Mouse (Mus musculus): ENCODE results near the gene Ncl.
A peak's percentile ranks its signal among the peaks of the same experiment; 100 is the strongest.

The Ncl gene

DNA sequence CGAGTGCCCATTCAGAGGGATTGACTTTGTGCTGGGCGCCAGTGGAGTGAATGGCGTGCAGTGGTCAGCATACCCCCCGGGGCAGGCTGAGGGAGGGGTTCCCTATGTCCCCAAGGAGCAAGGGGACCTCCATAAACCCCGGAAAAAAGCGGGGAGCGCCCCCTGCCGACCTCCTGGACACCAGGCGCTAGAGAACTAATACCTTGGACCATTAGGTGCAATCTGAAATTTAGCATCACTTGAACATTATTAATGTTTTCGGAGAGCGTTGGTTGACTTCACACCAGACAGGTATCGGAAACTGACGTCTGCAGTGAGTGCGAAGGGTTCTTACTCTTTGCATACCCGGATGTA lies 45.5 kb downstream of the Ncl start:
- Histone ChIP-seq H3K9me3 (ENCODE audit: low read length) (no peaks in the 10 kb centered on the region), H3K27me3 (ENCODE audit: insufficient read depth, low read length) (no peaks in the 10 kb centered on the region), H3K4me1 (replicated peaks; ENCODE audit: low read depth, low read length) (peaks cover 51% of the 10 kb centered on the region), H3K36me3 (ENCODE audit: insufficient read depth, low read length) (no peaks in the 10 kb centered on the region), H3K4me3 (replicated peaks; ENCODE audit: low read length) (peak overlapping the region; percentile 64)
- no peak for TF ChIP-seq NANOG (IDR thresholded peaks at IDR 0.05; ENCODE audit: borderline replicate concordance, low read length)
- TF ChIP-seq CTCF (conservative IDR thresholded peaks at IDR 0.05; ENCODE audit: low read length), result peak; percentile 62

DNA sequence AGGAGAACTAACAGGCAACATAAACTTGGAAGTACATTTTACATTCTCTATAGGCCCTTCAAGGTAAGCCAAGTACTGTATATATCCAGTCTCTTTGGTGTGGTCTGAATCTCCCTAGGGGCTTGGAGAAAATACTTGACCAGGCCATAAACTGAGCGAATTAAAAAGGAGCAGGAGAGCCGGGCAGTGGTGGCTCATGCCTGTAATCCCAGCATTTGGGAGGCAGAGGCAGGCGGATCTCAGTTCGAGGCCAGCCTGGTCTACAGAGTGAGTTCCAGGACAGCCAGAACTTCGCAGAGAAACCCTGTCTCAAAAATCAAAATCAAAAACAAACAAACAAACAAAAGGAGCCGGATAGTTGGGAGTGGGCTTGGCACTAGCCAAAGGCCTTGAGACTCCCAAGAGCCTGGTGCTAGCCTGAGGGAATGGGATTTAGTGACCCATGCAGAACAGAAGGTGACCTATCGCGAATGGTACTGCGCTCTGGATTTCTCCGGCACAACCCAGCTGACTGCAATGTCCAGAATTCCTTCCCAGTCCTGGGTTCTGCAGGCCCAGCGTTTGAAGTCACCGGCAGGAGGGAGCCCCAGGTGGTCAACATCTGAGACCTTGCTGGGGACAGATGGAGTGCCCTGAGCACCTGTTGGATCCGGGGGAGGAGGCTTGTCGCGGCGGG lies 46.0 kb downstream of the Ncl start:
- TF ChIP-seq POU5F1 (IDR thresholded peaks at IDR 0.05; ENCODE audit: borderline replicate concordance, low read length) (no peak), CTCF (conservative IDR thresholded peaks at IDR 0.05; ENCODE audit: low read length) (no peak), NANOG (IDR thresholded peaks at IDR 0.05; ENCODE audit: borderline replicate concordance, low read length) (no peak)
- H3K4me1 ChIP-seq (replicated peaks; ENCODE audit: low read depth, low read length), result peaks cover 54% of the 10 kb centered on the region
- peak overlapping the region; percentile 64 for H3K4me3 ChIP-seq (replicated peaks; ENCODE audit: low read length)
- no peaks in the 10 kb centered on the region for H3K36me3 ChIP-seq (ENCODE audit: insufficient read depth, low read length)
- H3K9me3 ChIP-seq (ENCODE audit: low read length), result no peaks in the 10 kb centered on the region
- no peaks in the 10 kb centered on the region for H3K27me3 ChIP-seq (ENCODE audit: insufficient read depth, low read length)

DNA sequence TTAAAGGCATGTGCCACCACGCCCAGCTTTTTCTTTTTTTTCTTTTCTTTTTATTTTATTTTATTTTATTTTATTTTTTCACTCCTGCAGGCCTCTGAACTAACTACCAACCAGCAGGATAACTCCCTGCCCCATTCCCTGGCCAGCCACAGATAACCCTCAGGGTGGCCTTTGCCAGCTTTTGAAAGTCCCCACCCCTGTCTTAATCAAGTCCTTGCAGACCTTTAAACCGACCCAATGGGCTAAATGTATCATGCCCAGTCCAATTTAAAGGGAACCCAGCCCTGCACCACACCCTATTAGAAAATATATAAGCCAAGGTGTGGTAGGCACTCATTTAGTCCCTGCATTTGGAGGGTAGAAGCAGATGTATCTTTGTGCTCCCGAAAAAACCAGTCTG lies 46.9 kb downstream of the Ncl start:
- Histone ChIP-seq H3K36me3 (ENCODE audit: insufficient read depth, low read length) (peaks cover 8% of the 10 kb centered on the region), H3K4me1 (replicated peaks; ENCODE audit: low read depth, low read length) (peaks cover 64% of the 10 kb centered on the region), H3K27me3 (ENCODE audit: insufficient read depth, low read length) (no peaks in the 10 kb centered on the region), H3K9me3 (ENCODE audit: low read length) (no peaks in the 10 kb centered on the region), H3K4me3 (replicated peaks; ENCODE audit: low read length) (peak overlapping the region; percentile 51)
- TF ChIP-seq POU5F1 (IDR thresholded peaks at IDR 0.05; ENCODE audit: borderline replicate concordance, low read length) (no peak), NANOG (IDR thresholded peaks at IDR 0.05; ENCODE audit: borderline replicate concordance, low read length) (no peak), CTCF (conservative IDR thresholded peaks at IDR 0.05; ENCODE audit: low read length) (no peak)

DNA sequence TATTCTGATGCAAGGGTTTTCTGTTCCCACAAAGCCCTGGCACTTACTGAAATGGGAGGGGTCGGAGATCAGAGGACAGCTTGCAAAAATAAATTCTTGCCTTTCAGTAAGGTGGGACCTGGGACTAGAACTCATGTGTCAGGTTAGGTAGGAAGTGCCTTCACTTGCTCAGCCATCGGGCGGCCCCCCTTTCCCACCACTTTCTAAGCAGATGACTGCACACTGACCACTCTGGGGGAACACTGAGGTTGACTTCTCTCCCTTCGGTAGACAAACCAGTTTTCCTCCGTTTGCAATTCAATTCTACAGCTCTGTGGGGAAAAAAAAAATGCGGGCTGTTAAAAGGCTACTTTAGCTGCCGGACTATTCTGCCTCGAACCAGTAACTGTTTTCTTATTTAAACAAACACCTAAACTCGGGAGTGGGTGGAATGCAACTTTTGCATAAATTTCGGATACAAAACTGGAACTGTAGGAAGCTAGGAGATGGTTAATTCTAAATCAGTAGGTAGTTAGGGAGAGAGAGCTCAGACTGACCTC lies 47.7 kb downstream of the Ncl start:
- H3K9me3 ChIP-seq (ENCODE audit: low read length), result no peaks in the 10 kb centered on the region
- peaks cover 15% of the 10 kb centered on the region for H3K36me3 ChIP-seq (ENCODE audit: insufficient read depth, low read length)
- H3K4me1 ChIP-seq (replicated peaks; ENCODE audit: low read depth, low read length), result peaks cover 71% of the 10 kb centered on the region
- H3K27me3 ChIP-seq (ENCODE audit: insufficient read depth, low read length), result no peaks in the 10 kb centered on the region
- TF ChIP-seq NANOG (IDR thresholded peaks at IDR 0.05; ENCODE audit: borderline replicate concordance, low read length) (peak; percentile 16; the same call in 1 of the 2 replicates), POU5F1 (IDR thresholded peaks at IDR 0.05; ENCODE audit: borderline replicate concordance, low read length) (no peak), CTCF (conservative IDR thresholded peaks at IDR 0.05; ENCODE audit: low read length) (no peak)
- peak overlapping the region; percentile 55 for H3K4me3 ChIP-seq (replicated peaks; ENCODE audit: low read length)

DNA sequence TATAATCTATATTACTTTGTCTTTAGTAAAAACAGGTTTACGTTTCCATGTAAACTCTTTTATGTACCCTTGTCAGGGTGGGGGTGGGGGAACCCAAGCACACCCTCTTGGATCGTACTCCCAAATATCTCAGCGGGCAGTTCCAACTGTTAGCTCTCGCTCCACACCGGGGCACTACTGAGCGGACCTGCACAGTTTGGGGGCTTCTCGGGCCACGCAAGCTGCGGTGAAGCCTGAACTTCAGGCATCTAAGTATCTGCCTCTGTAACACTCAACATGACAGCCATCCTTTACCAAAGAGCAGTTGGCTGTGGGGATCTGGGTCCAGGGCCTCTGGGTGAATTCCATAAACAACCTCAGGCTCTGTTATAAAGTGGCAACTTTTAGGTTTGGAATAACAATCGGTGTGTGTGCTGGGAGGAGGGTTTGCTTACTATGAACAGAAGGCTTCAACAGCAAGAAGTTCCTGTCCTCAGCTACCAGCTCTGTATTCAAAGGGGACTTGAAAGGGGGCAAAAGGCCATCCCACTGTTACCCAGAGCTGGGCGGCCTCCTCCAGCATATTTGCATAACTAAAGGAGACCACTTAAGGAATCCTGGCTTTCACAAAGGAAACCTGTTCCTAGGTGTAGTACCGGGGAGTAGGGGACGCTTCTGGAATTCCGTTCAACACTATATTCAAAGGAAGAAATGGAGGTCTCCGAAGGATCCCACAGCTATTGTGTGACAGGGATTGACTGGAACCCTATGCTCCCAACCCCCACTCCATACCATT lies 48.5 kb downstream of the Ncl start:
- peak overlapping the region; percentile 96 for H3K4me3 ChIP-seq (replicated peaks; ENCODE audit: low read length)
- H3K27me3 ChIP-seq (ENCODE audit: insufficient read depth, low read length), result no peaks in the 10 kb centered on the region
- H3K36me3 ChIP-seq (ENCODE audit: insufficient read depth, low read length), result peaks cover 24% of the 10 kb centered on the region
- TF ChIP-seq NANOG (IDR thresholded peaks at IDR 0.05; ENCODE audit: borderline replicate concordance, low read length) (peak; percentile 90), POU5F1 (IDR thresholded peaks at IDR 0.05; ENCODE audit: borderline replicate concordance, low read length) (peak; percentile 86; the same call in 1 of the 2 replicates), CTCF (conservative IDR thresholded peaks at IDR 0.05; ENCODE audit: low read length) (peak; percentile 45)
- no peaks in the 10 kb centered on the region for H3K9me3 ChIP-seq (ENCODE audit: low read length)
- peaks cover 77% of the 10 kb centered on the region for H3K4me1 ChIP-seq (replicated peaks; ENCODE audit: low read depth, low read length)

DNA sequence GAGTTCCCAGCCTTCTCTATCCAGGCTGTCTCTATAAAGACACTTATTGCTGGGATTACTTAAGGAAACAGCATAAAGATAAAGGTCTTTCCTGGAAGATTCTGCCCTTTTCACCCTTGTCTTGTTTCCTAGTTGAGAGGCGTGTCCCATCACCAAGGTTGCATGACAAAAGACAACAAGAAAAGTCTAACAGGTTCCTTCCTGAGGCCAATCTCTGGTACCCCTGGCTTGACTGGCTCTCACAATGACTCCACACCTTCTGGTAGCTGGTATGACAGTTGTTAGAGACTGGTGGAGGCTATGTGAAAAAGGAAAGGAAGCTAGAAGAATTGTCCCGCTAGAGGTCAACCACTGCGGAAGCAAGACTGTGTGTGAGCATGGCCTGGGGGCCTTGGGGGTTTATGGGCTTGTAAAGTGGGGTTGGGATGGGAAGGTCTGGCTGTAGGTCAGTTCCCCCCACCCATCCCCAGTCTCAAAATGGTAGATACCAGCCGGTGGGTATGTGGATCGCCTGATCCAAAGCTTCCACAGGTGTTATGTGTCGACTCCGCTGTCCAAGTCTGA lies 49.8 kb downstream of the Ncl start:
- H3K4me3 ChIP-seq (replicated peaks; ENCODE audit: low read length), result peak overlapping the region; percentile 96
- H3K27me3 ChIP-seq (ENCODE audit: insufficient read depth, low read length), result no peaks in the 10 kb centered on the region
- H3K36me3 ChIP-seq (ENCODE audit: insufficient read depth, low read length), result peaks cover 37% of the 10 kb centered on the region
- H3K9me3 ChIP-seq (ENCODE audit: low read length), result no peaks in the 10 kb centered on the region
- TF ChIP-seq POU5F1 (IDR thresholded peaks at IDR 0.05; ENCODE audit: borderline replicate concordance, low read length) (peak; percentile 96), NANOG (IDR thresholded peaks at IDR 0.05; ENCODE audit: borderline replicate concordance, low read length) (peak; percentile 84), CTCF (conservative IDR thresholded peaks at IDR 0.05; ENCODE audit: low read length) (no peak)
- peaks cover 77% of the 10 kb centered on the region for H3K4me1 ChIP-seq (replicated peaks; ENCODE audit: low read depth, low read length)

DNA sequence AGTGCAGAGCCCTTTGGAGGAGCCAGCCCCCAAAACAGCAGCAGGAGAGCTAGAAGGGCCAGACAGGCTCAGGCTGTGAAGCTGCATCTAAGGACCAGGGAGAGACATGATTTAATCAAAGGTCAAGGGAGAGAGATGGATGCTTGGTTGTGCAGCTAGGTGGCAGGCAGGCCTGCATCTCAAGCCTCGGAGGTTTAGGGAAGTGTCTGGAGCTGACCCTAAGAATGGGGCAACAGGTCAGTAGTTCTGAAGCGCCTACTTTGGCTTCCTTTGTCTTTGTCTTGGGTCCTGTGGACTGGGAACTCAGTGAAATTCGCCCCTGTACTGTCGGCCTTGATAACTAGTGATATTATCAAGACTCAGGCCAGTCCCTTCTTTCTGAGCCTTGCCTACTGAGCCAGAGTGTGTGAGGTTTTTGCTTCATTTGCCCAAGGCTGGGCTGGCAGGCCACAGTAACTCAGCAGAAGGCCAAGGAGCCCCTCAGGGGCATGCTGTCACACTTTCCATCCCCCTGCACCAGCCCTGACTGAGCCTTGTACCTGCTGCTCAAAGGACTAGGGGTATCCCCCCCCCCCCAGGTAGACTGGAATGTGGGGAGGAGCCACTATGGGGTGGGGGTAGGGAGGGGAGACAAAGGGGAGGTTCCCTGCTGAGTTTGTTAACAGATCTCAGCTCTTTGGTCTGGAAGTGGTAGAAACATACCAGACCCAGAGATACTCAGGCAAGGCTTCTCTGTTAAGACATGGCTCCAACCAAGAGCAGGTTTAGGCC lies 51.1 kb downstream of the Ncl start:
- Histone ChIP-seq H3K27me3 (ENCODE audit: insufficient read depth, low read length) (no peaks in the 10 kb centered on the region), H3K9me3 (ENCODE audit: low read length) (no peaks in the 10 kb centered on the region), H3K36me3 (ENCODE audit: insufficient read depth, low read length) (peaks cover 42% of the 10 kb centered on the region), H3K4me3 (replicated peaks; ENCODE audit: low read length) (peak overlapping the region; percentile 96), H3K4me1 (replicated peaks; ENCODE audit: low read depth, low read length) (peaks cover 68% of the 10 kb centered on the region)
- TF ChIP-seq POU5F1 (IDR thresholded peaks at IDR 0.05; ENCODE audit: borderline replicate concordance, low read length) (no peak), CTCF (conservative IDR thresholded peaks at IDR 0.05; ENCODE audit: low read length) (no peak)
